Mouse (Mus musculus) small intestine, adult 2 months (tissue): ENCODE measurements at regions not wholly inside any gene's neighbourhood (a gene's known extent, or its start where the extent isn't known, plus 50 kb on each side); places are given as distances from the start of the nearest gene placed in this dataset.

Source experiments
- CTCF ChIP-seq: fragments of 200-500 bp; IDR thresholded peaks from 2 replicates; pipeline ENCODE4 v1.5.1; 2012; ENCODE audit warnings: low read depth, mild to moderate bottlenecking, control low read depth, inconsistent platforms, low read length, moderate library complexity, mixed read lengths; ENCODE audit not compliant: insufficient replicate concordance, insufficient read length; ENCODE audit errors: extremely low read depth
- POLR2A ChIP-seq: fragments of 200-500 bp; IDR thresholded peaks from 2 replicates; pipeline ENCODE4 v1.6.1; 2012; ENCODE audit warnings: low read depth, mild to moderate bottlenecking, control low read depth, inconsistent platforms, low read length, moderate library complexity

DNA sequence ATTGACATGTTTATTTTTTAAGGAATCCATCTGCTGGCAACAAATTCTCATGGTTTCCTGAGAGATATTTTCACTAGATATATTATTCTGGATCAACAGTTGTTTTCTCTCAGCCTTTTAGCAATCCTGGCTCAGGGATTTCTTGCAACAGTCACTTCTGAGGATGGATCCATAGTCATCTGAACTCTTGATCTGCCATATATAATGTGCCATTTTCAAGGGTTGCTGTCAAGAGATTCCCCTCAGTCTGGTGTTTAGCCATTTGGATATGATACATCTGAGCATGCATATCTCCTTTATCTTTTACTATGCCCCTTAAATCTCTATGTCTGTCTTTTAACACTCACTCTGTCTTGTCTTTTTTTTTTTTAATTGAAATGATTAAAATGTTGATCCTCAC lies 130.3 kb upstream of the Neil3 start:
- TF ChIP-seq POLR2A: no peak
- TF ChIP-seq CTCF: no peak
